Mouse (Mus musculus): ENCODE data around the gene Zfp592.

The Zfp592 gene

DNA sequence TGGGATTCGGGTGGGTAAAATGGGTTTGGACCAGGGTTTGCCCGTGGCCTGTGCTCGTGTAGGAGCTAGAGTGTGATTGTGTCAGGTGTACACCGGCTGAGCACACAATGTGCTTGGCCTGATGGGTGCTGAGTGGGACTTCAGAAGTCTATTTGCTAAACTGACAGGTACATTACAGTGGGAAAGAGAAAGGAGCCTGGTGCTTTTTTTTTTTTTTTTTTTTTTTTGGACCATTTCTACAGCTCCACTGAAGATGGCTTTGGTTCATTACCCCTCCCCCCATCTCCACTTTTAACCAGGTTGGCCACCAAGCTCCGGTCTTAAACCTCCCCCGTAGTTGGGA is 1.2 kb downstream of the Zfp592 start:
- DNase-seq, result no peak

DNA sequence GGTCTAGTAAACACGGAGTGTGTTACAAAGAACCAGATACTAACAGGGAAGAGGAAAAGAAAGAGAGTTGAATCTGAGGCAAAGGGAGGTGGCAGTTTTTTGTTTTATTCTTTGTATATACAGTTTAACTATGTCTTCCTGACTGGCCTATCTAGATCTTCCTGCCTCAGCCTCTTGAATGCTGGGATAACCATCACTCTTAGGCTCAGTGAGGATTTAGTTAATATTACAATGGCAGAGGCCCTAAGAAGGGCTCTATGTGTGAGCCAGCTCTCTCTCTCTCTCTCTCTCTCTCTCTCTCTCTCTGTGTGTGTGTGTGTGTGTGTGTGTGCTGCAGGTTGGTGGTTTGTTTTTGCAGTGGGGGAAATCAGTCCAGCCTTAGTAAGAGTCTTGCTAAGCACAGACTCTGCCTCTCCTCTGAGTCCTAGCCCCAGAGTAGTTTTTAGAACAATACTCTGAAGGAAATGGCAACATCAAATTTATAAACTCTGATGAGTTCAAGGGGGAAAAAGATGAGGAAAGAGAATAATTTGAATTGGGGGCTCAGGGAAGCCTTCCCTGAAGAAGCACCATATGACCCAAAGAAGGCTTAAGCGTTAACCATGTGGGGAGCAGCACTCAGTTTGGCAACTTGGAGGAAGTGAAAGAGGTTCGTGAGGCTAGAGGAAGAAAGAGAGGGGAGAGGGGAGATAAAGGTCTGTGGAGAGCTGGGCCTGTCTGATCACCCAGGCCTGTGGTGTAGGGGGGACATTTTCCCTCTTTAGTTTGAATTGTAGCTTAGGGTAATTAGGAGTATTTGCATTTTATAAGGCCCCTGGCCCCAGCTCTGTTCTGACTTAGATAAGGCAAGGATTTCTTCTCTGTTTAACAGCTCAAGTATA is 2.0 kb downstream of the Zfp592 start:
- DNase-seq, result peak in 1 of 2 experiments; percentile 31

DNA sequence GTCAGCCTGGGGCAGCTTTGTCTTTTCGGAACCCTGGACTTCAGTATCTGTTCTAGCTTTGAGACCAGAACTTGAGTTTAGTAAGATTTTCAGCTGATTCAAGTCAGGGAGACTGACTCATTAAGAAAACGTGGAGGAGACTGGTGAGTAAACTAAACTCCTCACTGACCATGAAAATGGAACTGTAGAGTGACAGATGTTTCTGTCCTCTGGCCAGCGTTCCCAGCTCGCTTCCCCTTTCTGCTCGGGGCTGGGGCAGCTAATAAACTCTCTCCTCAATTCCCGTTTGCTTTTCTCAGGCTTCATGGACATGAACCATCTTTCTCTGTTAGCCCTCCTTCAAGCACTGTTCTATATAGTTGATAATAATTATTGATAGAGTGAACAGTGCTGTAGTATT is 4.3 kb downstream of the Zfp592 start:
- DNase-seq, result peak in 1 of 2 experiments; percentile 33

DNA sequence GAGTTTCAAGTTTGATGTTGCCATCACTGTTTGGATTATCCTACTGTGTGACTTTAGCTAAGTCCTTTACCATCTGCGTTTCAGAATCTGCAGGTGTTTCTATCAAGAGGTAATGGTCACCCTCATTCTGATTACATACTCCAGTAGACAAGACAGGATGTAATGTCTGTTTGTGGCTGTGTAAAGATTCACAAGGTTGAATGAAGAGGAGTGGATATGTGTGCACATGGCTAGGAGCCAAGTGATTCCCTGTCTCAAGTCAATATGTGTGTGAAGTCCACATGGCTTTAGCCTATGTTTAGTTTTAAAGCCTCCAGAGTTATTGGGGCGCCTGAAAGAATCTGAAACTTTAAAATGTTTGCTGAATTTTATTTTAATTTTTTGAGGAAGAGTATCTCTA is 6.1 kb downstream of the Zfp592 start:
- DNase-seq, result no peak

DNA sequence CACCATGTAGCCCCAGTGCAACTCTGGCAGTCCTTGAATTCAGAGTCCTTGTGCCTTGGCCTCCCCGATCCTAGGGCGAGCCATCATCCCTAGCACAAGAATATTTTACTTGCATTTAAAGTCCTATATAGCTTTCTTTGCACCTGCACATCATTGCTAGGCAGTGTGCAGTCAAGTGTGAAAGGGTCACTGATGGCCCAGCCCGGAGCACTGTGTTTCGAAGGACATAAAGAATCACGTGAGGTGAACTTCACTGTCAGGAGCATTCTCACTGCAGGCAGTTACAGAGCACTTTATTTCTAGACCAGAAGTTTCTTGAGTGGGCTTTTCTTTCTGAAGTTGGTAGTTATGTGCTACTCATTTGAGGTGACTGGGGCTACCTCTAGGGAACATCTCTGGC is 8.4 kb downstream of the Zfp592 start:
- DNase-seq, result no peak

DNA sequence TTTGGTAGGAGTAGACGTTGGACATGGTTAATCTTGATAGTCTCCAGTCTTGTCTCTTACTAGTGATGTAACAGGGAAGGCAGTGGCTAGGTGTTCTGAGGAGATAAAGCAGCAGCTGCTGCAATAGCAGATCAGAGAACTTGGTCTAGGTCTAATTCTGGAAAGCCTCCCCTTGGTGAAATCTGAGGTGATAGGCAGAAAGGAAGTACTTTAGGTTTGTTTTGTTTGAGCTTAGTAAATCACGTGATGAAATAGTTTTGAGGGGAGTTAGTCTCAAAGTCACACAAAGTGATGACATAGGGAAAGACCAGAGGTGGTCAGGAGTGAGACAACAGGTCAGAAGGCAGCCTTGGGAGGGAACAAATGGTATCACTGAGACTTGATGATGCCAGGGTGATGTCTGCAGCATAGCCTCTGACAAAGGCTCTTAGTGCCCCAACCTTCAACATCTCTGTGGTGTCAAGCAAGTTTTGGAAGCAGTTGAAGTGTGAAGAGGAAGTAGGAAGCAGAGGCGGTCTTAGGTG is 11.1 kb downstream of the Zfp592 start:
- peak in 1 of 2 experiments; percentile 24 for DNase-seq

DNA sequence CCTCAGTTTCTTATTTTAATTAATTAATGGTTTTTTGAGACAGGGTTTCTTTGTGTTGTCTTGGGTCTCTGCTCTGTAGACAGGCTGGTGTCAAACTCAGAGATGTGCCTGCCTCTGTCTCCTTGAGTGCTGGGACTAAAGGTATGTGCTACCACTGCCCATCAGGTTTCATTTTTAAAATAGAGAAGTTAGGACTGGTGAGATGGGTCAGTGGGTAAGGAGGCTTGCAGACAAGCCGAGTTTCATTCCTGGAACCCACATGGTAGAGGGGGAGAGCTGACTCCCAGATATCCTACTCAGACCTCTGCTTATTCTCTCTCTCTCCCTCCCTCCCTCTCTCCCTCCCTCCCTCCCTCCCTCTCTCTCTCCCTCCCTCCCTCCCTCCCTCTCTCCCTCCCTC is 12.5 kb downstream of the Zfp592 start:
- DNase-seq, result no peak

DNA sequence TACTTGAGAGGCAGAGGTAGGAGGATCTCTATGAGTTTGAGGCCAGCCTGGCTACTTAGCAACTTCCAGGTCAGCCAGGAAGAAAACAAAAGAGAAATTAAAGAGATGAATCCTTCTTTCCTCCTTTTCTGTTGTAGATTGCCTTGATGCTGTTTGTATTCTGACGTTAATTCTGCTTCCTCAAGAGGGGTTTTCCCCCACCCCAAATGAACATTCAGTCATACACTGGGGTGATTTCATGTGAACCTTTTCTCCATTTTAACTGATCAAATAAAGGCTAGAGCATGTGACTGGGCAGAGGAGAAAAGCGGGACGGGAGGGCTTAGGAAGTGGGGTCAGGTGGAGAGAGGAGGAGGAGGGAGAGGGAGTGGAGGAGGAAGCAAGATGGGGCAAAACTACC is 14.8 kb downstream of the Zfp592 start:
- no peak for DNase-seq

DNA sequence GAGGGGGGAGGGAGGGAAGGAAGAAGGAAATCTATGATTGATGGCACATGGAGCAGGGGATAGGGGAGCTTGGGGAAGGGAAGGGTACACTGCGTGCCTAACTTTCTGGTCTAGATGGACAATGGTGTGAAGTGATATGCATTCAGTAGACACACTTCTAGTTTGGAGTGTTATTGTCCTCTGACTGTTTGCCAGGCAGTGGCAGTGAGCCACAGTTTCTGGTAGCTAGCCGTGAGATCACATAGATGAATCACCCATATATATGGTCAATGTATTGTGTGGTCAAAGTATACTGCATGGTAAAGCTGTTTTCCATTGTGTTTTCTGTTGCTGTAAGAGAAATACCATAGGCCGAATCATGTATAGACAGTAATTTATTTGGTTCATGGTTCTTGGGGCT is 18.1 kb downstream of the Zfp592 start:
- no peak for DNase-seq

DNA sequence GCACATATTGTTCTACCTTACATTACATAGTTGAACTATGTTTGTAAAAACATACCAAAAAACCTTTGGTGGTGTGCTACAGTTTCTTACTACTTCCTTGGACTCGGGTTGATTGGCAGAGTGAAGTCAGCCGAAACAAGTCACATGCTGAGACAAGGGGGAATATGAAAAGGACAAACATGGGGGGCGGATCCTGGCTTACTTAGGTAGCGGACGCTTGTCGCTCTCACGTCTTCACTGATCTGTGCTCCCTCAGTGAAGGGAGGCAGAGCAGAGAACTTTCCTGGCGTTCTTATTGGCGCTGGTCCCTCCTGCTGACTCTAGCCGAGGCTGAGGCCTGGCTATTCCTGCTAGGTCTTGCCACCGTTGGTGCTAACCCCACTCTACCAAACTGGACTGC is 26.8 kb downstream of the Zfp592 start:
- no peak for DNase-seq

DNA sequence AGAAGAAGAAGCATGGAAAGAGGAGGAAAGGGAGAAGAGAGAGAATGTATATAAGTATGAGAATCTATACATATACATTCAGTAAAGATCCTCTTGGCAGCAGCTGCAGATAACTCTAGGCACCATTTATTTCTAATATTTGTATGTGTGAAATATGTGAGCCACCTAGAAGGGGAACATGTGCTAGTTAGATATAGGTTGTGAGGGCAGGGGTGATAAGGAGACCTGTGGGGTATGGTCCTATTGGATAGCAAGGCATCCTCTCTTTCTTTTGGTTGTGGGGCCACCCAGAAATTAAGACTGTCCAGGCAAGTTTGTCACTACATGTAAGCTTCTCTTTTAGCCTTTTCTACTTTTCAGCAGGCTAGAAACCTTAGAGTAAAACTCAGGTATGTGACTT is 29.2 kb downstream of the Zfp592 start:
- no peak for DNase-seq

DNA sequence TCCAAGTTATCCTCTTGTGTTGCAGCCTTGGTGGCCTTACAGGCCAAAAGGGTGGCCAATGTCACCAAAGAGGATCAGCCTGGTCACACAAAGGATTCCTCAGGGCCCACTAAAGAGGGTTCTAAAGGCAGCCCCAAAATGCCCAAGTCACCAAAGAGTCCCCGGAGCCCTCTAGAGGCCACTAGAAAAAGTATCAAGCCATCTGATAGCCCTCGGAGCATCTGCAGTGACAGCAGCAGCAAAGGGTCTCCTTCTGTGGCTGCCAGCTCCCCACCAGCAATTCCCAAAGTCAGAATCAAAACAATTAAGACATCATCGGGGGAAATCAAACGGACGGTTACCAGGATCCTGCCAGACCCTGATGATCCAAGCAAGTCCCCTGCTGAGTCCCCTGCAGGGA is 30.6 kb downstream of the Zfp592 start:
- DNase-seq, result peak in 1 of 2 experiments; percentile 20

DNA sequence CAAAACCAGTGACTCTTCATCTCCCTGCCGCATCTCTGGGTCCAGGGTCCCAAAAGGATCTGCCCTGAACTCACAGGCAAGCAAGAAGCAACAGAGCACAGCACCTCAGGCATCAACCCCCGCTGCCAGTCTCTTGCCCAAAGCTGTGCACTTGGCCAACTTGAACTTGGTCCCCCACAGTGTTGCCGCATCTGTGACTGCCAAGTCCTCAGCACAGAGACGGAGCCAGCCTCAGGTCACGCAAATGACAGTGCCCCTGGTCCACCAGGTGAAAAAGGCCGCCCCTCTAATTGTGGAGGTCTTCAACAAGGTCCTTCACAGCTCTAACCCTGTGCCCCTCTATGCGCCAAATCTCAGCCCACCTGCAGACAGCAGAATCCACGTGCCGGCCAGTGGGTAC is 31.2 kb downstream of the Zfp592 start:
- DNase-seq, result no peak

DNA sequence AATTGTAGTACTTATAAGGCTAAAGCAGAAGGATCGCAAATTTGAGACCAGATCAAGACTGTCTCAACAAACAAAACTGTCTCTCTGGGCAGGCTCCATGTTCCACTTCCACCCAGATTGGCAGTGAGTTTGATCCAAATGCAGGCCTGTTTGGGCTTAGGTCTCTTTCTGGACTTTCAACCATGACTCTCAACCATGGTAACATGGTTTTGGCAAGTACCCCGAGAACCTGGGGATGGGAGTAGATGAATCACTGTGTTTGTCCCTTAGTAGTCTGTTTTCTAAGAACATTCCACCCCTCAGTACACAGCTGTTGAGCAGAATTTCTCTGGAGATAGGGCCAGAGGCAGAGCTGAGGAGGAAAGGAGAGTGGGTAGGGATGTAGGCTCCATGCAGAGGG is 32.3 kb downstream of the Zfp592 start:
- DNase-seq, result no peak

DNA sequence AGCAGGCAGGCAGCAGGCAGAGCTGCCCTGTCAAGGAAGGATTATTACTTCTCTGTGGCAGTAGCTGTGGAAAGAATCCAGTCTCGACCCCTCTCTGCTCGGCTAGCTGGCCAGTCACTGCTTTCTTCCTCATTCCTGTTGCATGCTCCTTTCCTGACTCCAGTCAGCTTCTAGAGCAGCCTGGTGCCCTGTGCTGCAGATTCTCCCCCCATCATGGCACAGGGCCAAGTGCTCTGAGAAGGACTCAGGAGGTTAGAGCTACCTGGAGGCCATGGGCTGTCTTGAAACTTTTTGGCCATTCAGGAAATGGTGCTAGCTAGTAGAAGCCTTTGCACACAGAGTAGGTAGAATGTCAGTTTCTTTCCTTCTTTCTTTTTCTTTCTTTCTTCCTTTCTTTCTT is 46.2 kb downstream of the Zfp592 start:
- DNase-seq, result no peak

DNA sequence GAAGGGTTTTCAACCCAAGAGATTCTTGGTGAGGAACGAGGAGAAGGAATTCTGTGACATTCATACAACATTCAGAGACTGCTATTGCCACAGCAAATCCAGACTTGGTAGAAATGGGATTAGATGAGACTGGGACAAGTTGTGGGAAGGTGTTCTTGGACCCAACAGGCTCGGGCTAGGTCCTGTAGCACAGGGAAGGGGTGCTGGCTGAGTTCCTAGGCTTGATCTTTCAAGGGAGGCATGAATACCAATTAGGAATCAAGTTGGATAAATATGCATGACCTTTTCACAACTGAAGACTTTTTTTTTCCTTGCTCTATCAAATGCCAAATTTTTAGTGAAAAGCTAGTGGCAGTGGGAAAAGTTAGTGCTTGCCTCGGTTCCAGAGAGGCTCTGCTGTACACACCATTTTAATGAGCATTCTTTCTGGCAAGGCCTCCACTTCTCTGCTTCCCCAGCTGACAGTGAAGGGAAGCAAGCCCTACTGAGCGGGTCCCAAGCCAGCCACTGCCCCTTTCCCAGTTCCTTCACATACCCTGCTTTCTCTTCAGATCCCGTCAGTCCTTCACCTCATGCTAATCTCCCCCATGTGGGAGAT is 49.6 kb downstream of the Zfp592 start:
- no peak for DNase-seq

DNA sequence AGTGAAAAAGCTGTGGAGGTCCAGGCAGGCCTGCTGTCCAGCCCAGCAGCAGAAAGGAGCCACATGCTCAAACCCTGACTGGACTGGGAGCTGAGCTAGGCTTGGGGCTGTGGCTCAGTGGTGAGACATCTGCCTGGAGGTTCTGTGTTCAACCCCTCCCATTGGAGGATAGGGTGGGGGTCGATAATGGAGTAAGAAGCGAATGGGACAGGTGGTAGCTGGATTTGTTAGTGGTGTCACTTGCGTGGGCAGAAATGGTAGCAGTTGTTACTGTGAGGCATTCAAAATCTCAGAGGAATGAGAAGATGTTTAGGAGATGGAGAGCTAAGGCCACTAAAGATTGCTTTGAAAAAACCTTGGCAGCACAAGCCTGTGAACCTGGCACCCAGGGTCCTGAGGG is 54.4 kb downstream of the Zfp592 start:
- DNase-seq, result no peak

DNA sequence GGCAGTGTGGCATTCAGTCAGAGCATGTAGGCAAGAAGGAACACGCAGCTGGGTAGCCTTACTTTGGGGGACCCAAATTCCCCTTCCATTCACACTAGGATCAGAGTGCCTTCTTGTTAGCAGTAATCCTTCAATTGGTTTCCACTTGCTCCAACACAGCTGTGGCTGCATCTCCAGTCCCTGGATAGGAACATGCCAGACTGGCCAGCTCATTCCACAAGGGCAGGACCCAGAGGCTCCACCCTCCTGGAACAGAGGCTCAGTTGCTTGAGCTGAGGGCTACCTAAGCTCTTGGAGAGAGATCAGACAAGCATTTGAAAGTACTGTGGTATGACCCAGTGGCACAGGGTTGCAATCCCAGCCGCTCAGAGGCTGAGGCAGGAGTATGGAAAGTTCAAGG is 55.0 kb downstream of the Zfp592 start:
- DNase-seq, result no peak

DNA sequence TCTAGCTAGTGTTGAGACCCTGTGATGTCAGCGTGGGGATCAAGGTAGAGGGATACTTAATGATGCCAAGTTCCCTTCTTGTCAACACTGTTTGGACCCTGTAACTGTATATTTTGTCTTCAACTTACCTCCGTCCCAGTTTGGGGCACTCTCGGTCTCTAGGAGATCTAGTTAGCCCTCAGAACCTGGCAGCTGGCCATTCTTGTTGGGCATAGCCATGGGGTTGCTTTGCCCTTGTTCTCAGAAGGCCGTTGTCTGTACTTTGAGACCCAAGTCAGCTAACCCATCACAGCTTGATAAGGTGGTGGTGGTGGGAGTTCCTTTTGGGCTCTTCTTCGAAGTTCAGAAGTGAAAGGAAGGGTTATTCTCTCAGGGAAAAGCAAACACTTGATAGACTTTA is 56.5 kb downstream of the Zfp592 start:
- no peak for DNase-seq

DNA sequence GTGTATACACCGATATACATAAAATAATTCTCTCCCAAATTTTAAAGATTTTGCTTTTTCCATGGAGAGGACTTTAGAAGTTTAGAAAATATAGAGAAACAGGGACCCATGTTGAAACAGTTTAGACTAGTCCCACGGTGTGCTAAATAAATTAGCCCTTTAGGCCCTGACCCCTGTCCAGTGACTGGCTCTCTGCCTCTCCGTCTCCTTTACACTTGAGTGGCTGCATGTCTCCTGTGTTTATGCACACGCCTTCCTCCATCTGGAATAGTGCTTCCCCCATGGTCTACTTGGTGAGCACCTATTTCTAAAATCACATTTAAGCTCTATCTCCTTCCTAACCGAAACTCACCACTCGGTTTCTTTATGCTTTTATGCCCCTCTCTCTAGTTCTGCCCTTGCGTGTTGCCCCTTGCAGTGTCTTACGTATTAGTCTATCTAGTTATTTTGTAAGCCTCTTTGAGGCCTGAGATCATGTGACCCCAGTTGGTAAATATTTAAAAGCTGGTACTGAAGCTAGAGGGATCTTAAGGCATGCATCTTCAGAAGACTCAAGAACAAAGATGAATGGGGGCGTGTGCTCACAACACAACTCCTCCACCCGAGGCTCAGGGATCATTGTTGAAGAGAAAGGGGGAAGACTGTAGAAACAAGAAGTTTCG is 62.4 kb downstream of the Zfp592 start:
- DNase-seq, result no peak

DNA sequence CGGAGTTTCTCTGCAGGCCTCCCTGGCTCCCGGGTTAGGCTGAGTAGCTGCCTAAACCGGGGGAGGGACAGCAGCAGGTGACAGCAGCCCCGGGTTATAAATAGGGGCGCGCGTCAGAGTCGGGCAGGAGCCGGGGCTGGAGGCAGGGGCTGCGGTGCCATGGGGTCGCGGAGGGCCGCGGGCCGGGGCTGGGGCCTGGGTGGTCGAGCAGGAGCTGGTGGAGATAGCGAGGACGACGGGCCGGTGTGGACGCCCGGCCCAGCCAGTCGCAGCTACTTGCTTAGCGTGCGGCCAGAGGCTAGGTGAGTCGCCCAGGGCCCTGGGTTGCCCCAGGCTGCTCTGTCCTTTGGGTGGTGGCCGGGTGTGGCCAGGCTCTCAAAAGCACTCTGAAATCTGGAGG is 64.0 kb downstream of the Zfp592 start, which contains the start of gene Alpk3:
Gene Alpk3, plus strand, starts transcription at position 130 of the 400 bp plus-strand sequence.
- no peak for DNase-seq

DNA sequence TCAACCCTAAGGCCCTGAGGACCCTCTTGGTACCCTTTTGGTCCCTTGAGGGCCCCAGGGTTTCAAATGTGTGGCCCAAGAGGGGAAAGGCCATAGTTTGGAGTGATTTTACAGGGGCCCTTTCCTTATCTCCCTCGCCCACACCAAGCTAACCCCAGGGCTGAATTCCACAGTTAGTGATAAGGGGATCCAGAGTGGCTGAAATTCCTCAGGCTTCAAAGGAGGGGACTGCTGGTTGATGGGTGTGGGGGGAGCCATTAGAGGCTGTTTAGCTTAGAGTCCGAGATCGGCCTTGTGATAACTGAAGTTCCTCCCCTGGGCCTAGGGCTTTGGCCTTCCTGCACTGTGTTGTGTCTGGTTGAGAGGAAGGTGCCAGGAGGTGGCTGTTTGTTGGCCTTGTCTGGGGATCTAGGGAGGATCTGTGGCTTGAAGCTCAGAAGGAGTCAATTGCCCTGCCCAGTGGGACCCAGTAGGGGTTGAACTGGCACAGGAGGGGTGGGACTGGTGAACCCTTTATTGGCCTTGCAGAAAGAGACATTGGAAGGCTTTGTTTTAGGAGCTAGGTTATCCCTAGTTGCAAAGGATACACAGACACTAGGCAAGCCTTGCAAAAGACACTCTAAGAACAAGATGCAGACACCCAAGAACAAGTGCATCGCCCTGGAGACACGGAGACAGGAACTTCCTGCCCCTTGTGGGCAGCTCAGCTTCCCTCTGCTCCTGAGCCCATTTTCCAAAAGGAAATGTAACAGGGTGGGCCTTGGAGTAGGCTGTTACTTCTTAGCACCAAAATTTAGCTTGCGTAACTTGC is 64.6 kb downstream of the Zfp592 start:
- DNase-seq, result no peak

DNA sequence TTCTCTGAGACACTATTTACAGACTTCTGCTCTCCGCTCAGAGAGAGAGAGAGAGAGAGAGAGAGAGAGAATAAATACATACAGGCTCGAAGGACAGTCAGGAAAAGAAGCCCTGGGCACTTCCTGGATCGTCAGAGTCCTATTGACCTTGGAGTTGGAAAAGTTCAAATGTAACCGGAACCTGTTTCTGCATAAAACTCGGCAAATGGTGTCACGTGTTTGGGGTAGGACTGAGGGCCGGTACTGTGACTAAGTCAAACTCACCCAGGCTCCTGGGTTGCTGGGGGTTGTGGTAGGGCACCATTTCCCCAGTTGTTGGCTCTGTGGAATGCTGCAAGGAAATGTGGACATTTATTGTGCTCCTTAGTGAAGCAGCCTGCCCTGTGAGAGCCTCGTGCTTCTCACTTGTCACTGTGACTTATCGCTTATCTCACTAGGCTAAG is 65.3 kb downstream of the Zfp592 start:
- no peak for DNase-seq

Measured in spleen, adult 18-20 months (tissue).